Mouse (Mus musculus): ENCODE measurements at regions not wholly inside any gene's neighbourhood (a gene's known extent, or its start where the extent isn't known, plus 50 kb on each side); places are given as distances from the start of the nearest gene placed in this dataset.

- Histone ChIP-seq H3K4me3 (ENCODE audit: insufficient read depth, low read length) (no peak overlapping the region), H3K4me1 (ENCODE audit: control insufficient read depth, insufficient read depth, low read length) (peaks cover 2% of the 10 kb centered on the region; the same call in 1 of the 2 replicates), H3K27ac (ENCODE audit: insufficient read depth, low read length) (no peak overlapping the region)
- TF ChIP-seq POLR2A (IDR thresholded peaks at IDR 0.05; ENCODE audit: extremely low read depth, insufficient read depth, low read length), result no peak
- no peak for TF ChIP-seq CTCF (IDR thresholded peaks at IDR 0.05; ENCODE audit: extremely low read depth, insufficient read depth, low read length)
Observed at GRCm38 (mm10) chr13:107823342-107823741, 220.9 kb upstream of the Smim15 start.

- Histone ChIP-seq H3K4me1 (ENCODE audit: control insufficient read depth, insufficient read depth, low read length) (peaks cover 2% of the 10 kb centered on the region; the same call in 1 of the 2 replicates), H3K27ac (ENCODE audit: insufficient read depth, low read length) (no peak overlapping the region), H3K4me3 (ENCODE audit: insufficient read depth, low read length) (no peak overlapping the region)
- TF ChIP-seq CTCF (IDR thresholded peaks at IDR 0.05; ENCODE audit: extremely low read depth, insufficient read depth, low read length), result no peak
- TF ChIP-seq POLR2A (IDR thresholded peaks at IDR 0.05; ENCODE audit: extremely low read depth, insufficient read depth, low read length), result no peak
Observed at GRCm38 (mm10) chr13:107822198-107822597, 222.0 kb upstream of the Smim15 start.

- Histone ChIP-seq H3K27ac (ENCODE audit: insufficient read depth, low read length) (no peak overlapping the region), H3K4me3 (ENCODE audit: insufficient read depth, low read length) (no peak overlapping the region), H3K4me1 (ENCODE audit: control insufficient read depth, insufficient read depth, low read length) (peaks cover 7% of the 10 kb centered on the region)
- TF ChIP-seq POLR2A (IDR thresholded peaks at IDR 0.05; ENCODE audit: extremely low read depth, insufficient read depth, low read length) (no peak), CTCF (IDR thresholded peaks at IDR 0.05; ENCODE audit: extremely low read depth, insufficient read depth, low read length) (no peak)
Observed at GRCm38 (mm10) chr13:107813562-107814161, 230.6 kb upstream of the Smim15 start.

- Histone ChIP-seq H3K4me3 (ENCODE audit: insufficient read depth, low read length) (no peak overlapping the region), H3K27ac (ENCODE audit: insufficient read depth, low read length) (peak overlapping the region; percentile 71), H3K4me1 (ENCODE audit: control insufficient read depth, insufficient read depth, low read length) (peaks cover 8% of the 10 kb centered on the region)
- no peak for TF ChIP-seq POLR2A (IDR thresholded peaks at IDR 0.05; ENCODE audit: extremely low read depth, insufficient read depth, low read length)
- TF ChIP-seq CTCF (IDR thresholded peaks at IDR 0.05; ENCODE audit: extremely low read depth, insufficient read depth, low read length), result no peak
Observed at GRCm38 (mm10) chr13:107812014-107812413, 232.2 kb upstream of the Smim15 start.

GRCm38 (mm10) chr13:107810802-107811192 lies 233.4 kb upstream of the Smim15 start:
- H3K4me3 ChIP-seq (ENCODE audit: insufficient read depth, low read length), result no peak overlapping the region
- H3K27ac ChIP-seq (ENCODE audit: insufficient read depth, low read length), result no peak overlapping the region
- H3K4me1 ChIP-seq (ENCODE audit: control insufficient read depth, insufficient read depth, low read length), result peaks cover 10% of the 10 kb centered on the region
- TF ChIP-seq POLR2A (IDR thresholded peaks at IDR 0.05; ENCODE audit: extremely low read depth, insufficient read depth, low read length) (no peak), CTCF (IDR thresholded peaks at IDR 0.05; ENCODE audit: extremely low read depth, insufficient read depth, low read length) (no peak)

GRCm38 (mm10) chr13:107810060-107810801 lies 234.0 kb upstream of the Smim15 start:
- H3K4me1 ChIP-seq (ENCODE audit: control insufficient read depth, insufficient read depth, low read length), result peaks cover 10% of the 10 kb centered on the region
- no peak overlapping the region for H3K27ac ChIP-seq (ENCODE audit: insufficient read depth, low read length)
- no peak for TF ChIP-seq POLR2A (IDR thresholded peaks at IDR 0.05; ENCODE audit: extremely low read depth, insufficient read depth, low read length)
- no peak for TF ChIP-seq CTCF (IDR thresholded peaks at IDR 0.05; ENCODE audit: extremely low read depth, insufficient read depth, low read length)
- H3K4me3 ChIP-seq (ENCODE audit: insufficient read depth, low read length), result no peak overlapping the region

GRCm38 (mm10) chr13:107808961-107809360 lies 235.3 kb upstream of the Smim15 start:
- no peak for TF ChIP-seq POLR2A (IDR thresholded peaks at IDR 0.05; ENCODE audit: extremely low read depth, insufficient read depth, low read length)
- H3K4me3 ChIP-seq (ENCODE audit: insufficient read depth, low read length), result no peak overlapping the region
- H3K4me1 ChIP-seq (ENCODE audit: control insufficient read depth, insufficient read depth, low read length), result peaks cover 8% of the 10 kb centered on the region
- no peak overlapping the region for H3K27ac ChIP-seq (ENCODE audit: insufficient read depth, low read length)

GRCm38 (mm10) chr13:107804418-107804817 lies 239.8 kb upstream of the Smim15 start:
- no peak overlapping the region for H3K27ac ChIP-seq (ENCODE audit: insufficient read depth, low read length)
- H3K4me1 ChIP-seq (ENCODE audit: control insufficient read depth, insufficient read depth, low read length), result peaks cover 9% of the 10 kb centered on the region; the same call in 1 of the 2 replicates
- TF ChIP-seq CTCF (IDR thresholded peaks at IDR 0.05; ENCODE audit: extremely low read depth, insufficient read depth, low read length) (0 out of 2 replicates have a peak, but pooled peaks have one; percentile 2), POLR2A (IDR thresholded peaks at IDR 0.05; ENCODE audit: extremely low read depth, insufficient read depth, low read length) (no peak)
- H3K4me3 ChIP-seq (ENCODE audit: insufficient read depth, low read length), result no peak overlapping the region

GRCm38 (mm10) chr13:107799199-107799945 lies 244.9 kb upstream of the Smim15 start:
- TF ChIP-seq CTCF (IDR thresholded peaks at IDR 0.05; ENCODE audit: extremely low read depth, insufficient read depth, low read length) (no peak), POLR2A (IDR thresholded peaks at IDR 0.05; ENCODE audit: extremely low read depth, insufficient read depth, low read length) (no peak)
- Histone ChIP-seq H3K27ac (ENCODE audit: insufficient read depth, low read length) (no peak overlapping the region), H3K4me3 (ENCODE audit: insufficient read depth, low read length) (no peak overlapping the region), H3K4me1 (ENCODE audit: control insufficient read depth, insufficient read depth, low read length) (peaks cover 13% of the 10 kb centered on the region)

All from cortical plate, adult 2 months (tissue).